Mouse (Mus musculus) testis, adult 2 months (tissue): Measurements from ENCODE around the gene Isoc2b.

ENCODE experiments used
- CTCF ChIP-seq: fragments of 200-500 bp; IDR thresholded peaks from 2 replicates; pipeline ENCODE4 v1.5.1; 2012; ENCODE audit warnings: low read depth, mild to moderate bottlenecking, inconsistent platforms, low read length, moderate library complexity; ENCODE audit not compliant: control insufficient read depth, insufficient read depth, insufficient replicate concordance
- POLR2A ChIP-seq: fragments of 200-500 bp; IDR thresholded peaks from 2 replicates; pipeline ENCODE4 v1.6.1; 2012; ENCODE audit warnings: low read depth, mild to moderate bottlenecking, inconsistent platforms, low read length, moderate library complexity; ENCODE audit not compliant: control insufficient read depth

- TF ChIP-seq CTCF: no peak
- TF ChIP-seq POLR2A: peak; percentile 97
Measured at GRCm38 (mm10) chr7:4876753-4877221, 6.7 kb upstream of the Isoc2b start, which contains the start of gene Isoc2a.
